Mouse (Mus musculus) forebrain, embryonic 10.5 days (tissue): ENCODE results near the gene Mmp21. TPM values are rescaled to one million over a fixed set of nuclear protein-coding genes. Genes with fewer than 3 reads are reported as not detected.
"Not testable (repeated sequence)": the region's sequence is repeated elsewhere in the genome, so short reads cannot be mapped to it uniquely, and the experiment has no call there.

Source experiments
- DNase-seq: peaks from one replicate; pipeline ENCODE4 v3.0.0-alpha.2; 2017; ENCODE audit warnings: low spot score; ENCODE audit errors: extremely low spot score
- H3K27ac ChIP-seq: fragments of 300-500 bp; sonication (generic); 2 replicates; pipeline ENCODE4 v1.5.1; 2016; ENCODE audit warnings: mild to moderate bottlenecking
- H3K27me3 ChIP-seq: fragments of 300-500 bp; sonication (generic); 2 replicates; pipeline ENCODE4 v1.6.1; 2016; ENCODE audit warnings: mild to moderate bottlenecking; ENCODE audit not compliant: poor library complexity, severe bottlenecking
- H3K36me3 ChIP-seq: fragments of 300-500 bp; sonication (generic); replicated peaks from 2 replicates; pipeline ENCODE4 v1.6.1; 2016; ENCODE audit warnings: mild to moderate bottlenecking, moderate library complexity
- H3K4me1 ChIP-seq: fragments of 300-500 bp; sonication (generic); 2 replicates; pipeline ENCODE4 v1.6.1; 2016
- H3K4me3 ChIP-seq: fragments of 300-500 bp; sonication (generic); 2 replicates; pipeline ENCODE4 v1.5.1; 2016; ENCODE audit warnings: mild to moderate bottlenecking, moderate library complexity
- H3K9me3 ChIP-seq: fragments of 300-500 bp; sonication (generic); 2 replicates; pipeline ENCODE4 v1.6.1; 2016; ENCODE audit warnings: mild to moderate bottlenecking, moderate library complexity
- WGBS: fragments of 180-500 bp; shearing (Covaris S2); methylation state at CpG from one replicate; pipeline ENCODE4 v1.1.7; 2016; 5-methylcytosine and 5-hydroxymethylcytosine counted together
- polyA plus RNA-seq: library from polyadenylated mRNA; unstranded; fragments of >200 nt; fragmentation: Nextera tagmentation; extraction: Ambion mirVana; gene quantifications from 2 replicates; pipeline ENCODE4 v1.2.1, GENCODE M21; 2016

Gene Mmp21
- polyA plus RNA-seq, 1 experiment from 2014 or later = not detected

- no peaks in the 10 kb centered on the region for H3K9me3 ChIP-seq
- no peak for DNase-seq
Measured at GRCm38 (mm10) chr7:133698021-133698709, 18.3 kb upstream of the Mmp21 start.

GRCm38 (mm10) chr7:133685644-133686043 lies 5.8 kb upstream of the Mmp21 start:
- H3K4me1 ChIP-seq, H3K27ac ChIP-seq, H3K27me3 ChIP-seq, DNase-seq, H3K4me3 ChIP-seq: not testable (repeated sequence)
- peaks cover 48% of the 10 kb centered on the region for H3K36me3 ChIP-seq
- H3K9me3 ChIP-seq = peaks cover 25% of the 10 kb centered on the region

More at GRCm38 (mm10) chr7:133698021-133698709, 18.3 kb upstream of the Mmp21 start:
- Histone ChIP-seq H3K27ac (no peak overlapping the region), H3K27me3 (no peaks in the 10 kb centered on the region), H3K36me3 (peaks cover 17% of the 10 kb centered on the region), H3K4me1 (no peaks in the 10 kb centered on the region), H3K4me3 (no peak overlapping the region)
- WGBS = 92% methylated on average over 12 of the region's 12 CpGs

- 94% methylated on average over 6 of the region's 6 CpGs for WGBS
- no peak for DNase-seq
- Histone ChIP-seq H3K4me1 (no peaks in the 10 kb centered on the region), H3K27me3 (no peaks in the 10 kb centered on the region), H3K27ac (no peak overlapping the region), H3K4me3 (no peak overlapping the region), H3K9me3 (peaks cover 25% of the 10 kb centered on the region), H3K36me3 (peaks cover 39% of the 10 kb centered on the region)
Measured at GRCm38 (mm10) chr7:133684701-133685100, 4.8 kb upstream of the Mmp21 start.

- Histone ChIP-seq H3K4me1 (no peaks in the 10 kb centered on the region), H3K36me3 (peaks cover 33% of the 10 kb centered on the region), H3K9me3 (peaks cover 24% of the 10 kb centered on the region), H3K4me3 (no peak overlapping the region), H3K27me3 (no peaks in the 10 kb centered on the region), H3K27ac (no peak overlapping the region)
- no peak for DNase-seq
- WGBS = 88% methylated on average over 5 of the region's 5 CpGs
Measured at GRCm38 (mm10) chr7:133684110-133684509, 4.2 kb upstream of the Mmp21 start.

GRCm38 (mm10) chr7:133683626-133684025 lies 3.8 kb upstream of the Mmp21 start:
- 89% methylated on average over 5 of the region's 5 CpGs for WGBS
- no peak overlapping the region for H3K27ac ChIP-seq
- no peaks in the 10 kb centered on the region for H3K27me3 ChIP-seq
- H3K9me3 ChIP-seq = peaks cover 20% of the 10 kb centered on the region
- no peaks in the 10 kb centered on the region for H3K4me1 ChIP-seq
- peaks cover 28% of the 10 kb centered on the region for H3K36me3 ChIP-seq
- H3K4me3 ChIP-seq = no peak overlapping the region
- DNase-seq = no peak

- Histone ChIP-seq H3K27me3 (no peaks in the 10 kb centered on the region), H3K27ac (no peak overlapping the region), H3K36me3 (peaks cover 18% of the 10 kb centered on the region), H3K4me1 (no peaks in the 10 kb centered on the region), H3K9me3 (peaks cover 5% of the 10 kb centered on the region; the same call in 1 of the 2 replicates), H3K4me3 (no peak overlapping the region)
- no peak for DNase-seq
- 90% methylated on average over 4 of the region's 4 CpGs for WGBS
Measured at GRCm38 (mm10) chr7:133679439-133679838, 422 bp downstream of the Mmp21 start.

GRCm38 (mm10) chr7:133678716-133679115 lies 1.1 kb downstream of the Mmp21 start:
- H3K4me3 ChIP-seq = no peak overlapping the region
- no peak for DNase-seq
- WGBS = 89% methylated on average over 8 of the region's 8 CpGs

GRCm38 (mm10) chr7:133676002-133676401 lies 3.9 kb downstream of the Mmp21 start:
- WGBS = 75% methylated on average over 9 of the region's 9 CpGs
- Histone ChIP-seq H3K36me3 (peaks cover 51% of the 10 kb centered on the region), H3K4me3 (no peak overlapping the region), H3K9me3 (no peaks in the 10 kb centered on the region), H3K27ac (no peak overlapping the region; the same call in 1 of the 2 replicates), H3K4me1 (peaks cover 6% of the 10 kb centered on the region), H3K27me3 (no peaks in the 10 kb centered on the region)
- DNase-seq = no peak

More at GRCm38 (mm10) chr7:133678716-133679115, 1.1 kb downstream of the Mmp21 start:
- Histone ChIP-seq H3K36me3 (peaks cover 24% of the 10 kb centered on the region), H3K27ac (no peak overlapping the region), H3K27me3 (no peaks in the 10 kb centered on the region), H3K4me1 (peaks cover 2% of the 10 kb centered on the region), H3K9me3 (no peaks in the 10 kb centered on the region)

- Histone ChIP-seq H3K9me3 (no peaks in the 10 kb centered on the region), H3K4me3 (no peak overlapping the region), H3K4me1 (peaks cover 6% of the 10 kb centered on the region), H3K27me3 (no peaks in the 10 kb centered on the region), H3K36me3 (peaks cover 95% of the 10 kb centered on the region), H3K27ac (no peak overlapping the region)
- DNase-seq = no peak
- 92% methylated on average over 3 of the region's 3 CpGs for WGBS
Measured at GRCm38 (mm10) chr7:133670846-133671245, 9.0 kb downstream of the Mmp21 start.

GRCm38 (mm10) chr7:133669946-133670345 lies 9.9 kb downstream of the Mmp21 start:
- H3K4me3 ChIP-seq = no peak overlapping the region
- peaks cover 98% of the 10 kb centered on the region for H3K36me3 ChIP-seq
- no peaks in the 10 kb centered on the region for H3K27me3 ChIP-seq
- WGBS = 94% methylated on average over 9 of the region's 9 CpGs
- H3K9me3 ChIP-seq = no peaks in the 10 kb centered on the region
- peaks cover 6% of the 10 kb centered on the region for H3K4me1 ChIP-seq
- DNase-seq = no peak
- H3K27ac ChIP-seq = no peak overlapping the region

- no peaks in the 10 kb centered on the region for H3K9me3 ChIP-seq
- 93% methylated on average over 1 of the region's 1 CpGs for WGBS
- no peak overlapping the region for H3K27ac ChIP-seq
- H3K4me1 ChIP-seq = peaks cover 6% of the 10 kb centered on the region
- no peak for DNase-seq
- H3K4me3 ChIP-seq = no peak overlapping the region
- peaks cover 99% of the 10 kb centered on the region for H3K36me3 ChIP-seq
- no peaks in the 10 kb centered on the region for H3K27me3 ChIP-seq
Measured at GRCm38 (mm10) chr7:133669071-133669470, 10.8 kb downstream of the Mmp21 start.

GRCm38 (mm10) chr7:133662467-133662866 lies 17.4 kb downstream of the Mmp21 start:
- WGBS = 100% methylated on average over 1 of the region's 1 CpGs
- Histone ChIP-seq H3K4me3 (no peak overlapping the region), H3K36me3 (peaks cover 100% of the 10 kb centered on the region), H3K9me3 (no peaks in the 10 kb centered on the region), H3K4me1 (no peaks in the 10 kb centered on the region), H3K27ac (no peak overlapping the region), H3K27me3 (no peaks in the 10 kb centered on the region)
- DNase-seq = no peak

GRCm38 (mm10) chr7:133645716-133646115 lies 34.1 kb downstream of the Mmp21 start:
- Histone ChIP-seq H3K4me1 (no peaks in the 10 kb centered on the region), H3K9me3 (no peaks in the 10 kb centered on the region), H3K4me3 (no peak overlapping the region), H3K36me3 (peaks cover 100% of the 10 kb centered on the region), H3K27ac (no peak overlapping the region), H3K27me3 (no peaks in the 10 kb centered on the region)
- DNase-seq = no peak
- WGBS = 92% methylated on average over 6 of the region's 6 CpGs
